Mouse (Mus musculus): ENCODE results near the gene Sp100.

DNA sequence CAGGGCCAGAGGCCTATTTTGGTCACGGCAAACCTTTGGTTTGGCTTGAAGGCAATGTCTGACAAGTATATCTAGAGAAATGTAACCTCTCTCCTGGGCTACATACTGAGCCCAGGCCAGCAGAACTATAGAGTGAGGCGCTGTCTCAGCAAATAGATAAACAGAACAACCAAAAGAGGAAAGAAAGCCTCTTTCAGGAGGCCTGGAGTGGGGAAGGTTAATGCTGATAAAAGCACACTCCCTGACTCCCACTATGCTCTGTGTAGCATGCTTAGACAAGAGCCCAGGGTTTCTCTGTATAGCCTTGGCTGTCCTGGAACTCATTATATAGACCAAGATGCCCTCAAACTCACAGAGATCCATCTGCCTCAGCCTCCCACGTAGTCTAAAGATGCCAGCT, 43.5 kb downstream of the Sp100 start:
- TF ChIP-seq MAX (IDR thresholded peaks at IDR 0.05; ENCODE audit: low read depth) (no peak), POLR2A (IDR thresholded peaks at IDR 0.05; ENCODE audit: insufficient read length, low read depth) (no peak), E2F4 (IDR thresholded peaks at IDR 0.05; ENCODE audit: insufficient read depth) (no peak), REST (IDR thresholded peaks at IDR 0.05; ENCODE audit: insufficient read depth, insufficient read length) (no peak), CEBPB (IDR thresholded peaks at IDR 0.05; ENCODE audit: insufficient read depth, poor library complexity, severe bottlenecking) (no peak), MYOD1 (IDR thresholded peaks at IDR 0.05; ENCODE audit: control insufficient read depth in 1 of 3, insufficient read length in 2 of 3, low read depth in 2 of 3) (no peak), MYOG (IDR thresholded peaks at IDR 0.05; ENCODE audit: control insufficient read depth in 1 of 3, insufficient read depth in 1 of 3, insufficient read length in 2 of 3, low read depth in 2 of 3) (no peak), USF1 (IDR thresholded peaks at IDR 0.05; ENCODE audit: low read depth) (no peak), SRF (IDR thresholded peaks at IDR 0.05; ENCODE audit: control insufficient read depth, insufficient read length, low read depth) (no peak)
